Mouse (Mus musculus) frontal cortex, postnatal 36 days (tissue): Measurements from ENCODE around the gene Cox7a2.
A peak's percentile ranks its signal among the peaks of the same experiment; 100 is the strongest.

Source experiments
- DNase-seq, 2 experiments: peaks; one replicate each; pipeline ENCODE4 v3.0.0; 2022; ENCODE audit warnings: low spot score in 2 of 2

The Cox7a2 gene

DNA sequence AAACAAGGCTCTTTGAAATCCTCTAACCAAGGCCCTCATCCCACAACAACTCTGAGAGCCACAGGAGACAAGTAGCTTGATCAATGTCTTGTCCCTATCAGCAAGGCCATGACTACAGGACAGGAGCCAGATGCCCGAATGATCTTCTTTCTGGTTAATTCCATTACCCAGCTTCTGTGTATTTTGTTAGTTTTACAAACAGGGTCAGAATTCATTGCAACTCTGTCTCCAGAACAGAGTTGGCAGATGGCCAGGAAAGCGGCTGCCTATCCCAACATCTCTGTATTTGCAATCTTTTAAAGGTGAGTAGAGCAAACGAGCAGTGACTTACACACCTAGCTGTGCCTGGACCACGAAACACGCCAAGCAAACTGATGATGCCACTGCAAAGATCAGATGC lies 29.4 kb downstream of the Cox7a2 start:
- DNase-seq = no peak

DNA sequence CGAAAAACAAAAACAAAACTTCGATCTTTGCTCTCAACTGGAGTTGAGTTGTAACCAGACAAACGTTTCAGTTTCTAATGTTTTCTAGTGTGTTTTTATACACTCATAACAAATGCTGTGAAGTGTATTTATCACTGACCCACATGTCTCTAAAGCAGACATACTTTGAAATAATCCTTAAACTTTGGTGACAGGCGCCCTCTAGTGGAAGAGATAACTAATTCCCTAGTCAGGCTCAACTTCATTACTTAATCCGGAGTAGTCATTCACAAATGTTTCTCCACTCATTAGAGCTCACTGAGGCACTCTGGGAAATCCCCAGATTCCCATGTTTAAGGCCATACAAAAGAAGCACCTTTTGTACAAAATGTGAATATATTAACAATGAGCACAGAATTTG lies 36.6 kb downstream of the Cox7a2 start:
- DNase-seq = peak in 1 of 2 experiments; percentile 62

DNA sequence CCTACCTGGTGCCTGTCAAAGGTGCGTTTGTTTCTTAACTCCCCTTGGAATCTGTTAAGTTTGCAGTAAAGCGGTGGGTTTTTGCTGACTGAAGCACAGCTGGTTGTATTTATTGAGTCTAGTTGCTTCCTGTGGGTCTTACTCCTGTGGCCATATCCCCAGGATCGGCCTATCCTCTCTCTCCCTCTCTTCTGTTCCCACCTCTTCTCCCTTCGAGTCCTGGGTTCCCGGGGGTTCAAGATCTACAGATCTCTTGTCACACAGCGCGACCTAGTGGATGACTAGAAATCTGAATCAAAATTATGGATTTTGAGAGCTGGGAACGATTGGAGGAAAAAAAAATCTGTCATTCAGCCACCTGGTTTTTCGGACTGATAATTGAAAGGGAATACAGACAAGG lies 38.6 kb downstream of the Cox7a2 start:
- peak; percentile 53 to 64 for DNase-seq

DNA sequence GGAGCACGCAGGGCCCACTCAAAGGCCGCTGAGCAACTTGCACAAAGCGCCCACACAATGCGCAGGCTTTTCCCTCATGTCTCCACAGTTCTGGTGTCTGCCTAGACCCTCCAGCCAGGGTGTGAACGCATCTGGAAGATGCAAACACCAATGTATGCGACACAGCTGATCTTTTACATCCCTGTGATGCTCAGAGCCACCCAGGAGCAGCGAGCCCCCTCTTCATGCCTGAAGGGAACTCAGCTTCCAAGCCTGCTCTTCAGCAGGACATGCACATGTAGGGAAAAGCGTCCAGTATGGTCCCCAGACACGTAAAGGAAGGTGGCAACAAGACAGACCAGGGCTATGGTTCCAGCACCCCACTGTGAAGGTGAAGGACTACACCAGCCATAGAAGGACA lies 39.5 kb downstream of the Cox7a2 start:
- DNase-seq = peak in 1 of 2 experiments; percentile 10

DNA sequence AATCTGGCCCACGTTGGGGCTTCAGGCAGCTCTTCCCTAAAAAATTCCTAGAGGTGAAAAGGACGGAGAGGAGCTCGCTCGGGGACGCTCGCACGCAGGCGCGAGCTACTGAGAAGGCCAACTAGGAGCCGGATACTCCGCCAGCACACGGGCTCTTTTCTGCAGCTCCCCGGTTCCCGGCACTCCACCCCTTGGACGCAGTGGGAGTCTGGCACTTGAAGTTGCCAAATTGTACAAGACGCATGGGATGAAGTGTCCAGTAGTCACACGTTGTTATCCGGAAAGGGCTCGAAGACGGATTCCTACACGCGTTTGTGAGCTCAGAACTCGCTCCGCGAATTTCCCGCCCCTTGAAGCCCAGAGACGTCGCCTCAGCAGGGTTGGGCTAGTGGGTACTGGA lies 40.2 kb downstream of the Cox7a2 start:
- no peak for DNase-seq

DNA sequence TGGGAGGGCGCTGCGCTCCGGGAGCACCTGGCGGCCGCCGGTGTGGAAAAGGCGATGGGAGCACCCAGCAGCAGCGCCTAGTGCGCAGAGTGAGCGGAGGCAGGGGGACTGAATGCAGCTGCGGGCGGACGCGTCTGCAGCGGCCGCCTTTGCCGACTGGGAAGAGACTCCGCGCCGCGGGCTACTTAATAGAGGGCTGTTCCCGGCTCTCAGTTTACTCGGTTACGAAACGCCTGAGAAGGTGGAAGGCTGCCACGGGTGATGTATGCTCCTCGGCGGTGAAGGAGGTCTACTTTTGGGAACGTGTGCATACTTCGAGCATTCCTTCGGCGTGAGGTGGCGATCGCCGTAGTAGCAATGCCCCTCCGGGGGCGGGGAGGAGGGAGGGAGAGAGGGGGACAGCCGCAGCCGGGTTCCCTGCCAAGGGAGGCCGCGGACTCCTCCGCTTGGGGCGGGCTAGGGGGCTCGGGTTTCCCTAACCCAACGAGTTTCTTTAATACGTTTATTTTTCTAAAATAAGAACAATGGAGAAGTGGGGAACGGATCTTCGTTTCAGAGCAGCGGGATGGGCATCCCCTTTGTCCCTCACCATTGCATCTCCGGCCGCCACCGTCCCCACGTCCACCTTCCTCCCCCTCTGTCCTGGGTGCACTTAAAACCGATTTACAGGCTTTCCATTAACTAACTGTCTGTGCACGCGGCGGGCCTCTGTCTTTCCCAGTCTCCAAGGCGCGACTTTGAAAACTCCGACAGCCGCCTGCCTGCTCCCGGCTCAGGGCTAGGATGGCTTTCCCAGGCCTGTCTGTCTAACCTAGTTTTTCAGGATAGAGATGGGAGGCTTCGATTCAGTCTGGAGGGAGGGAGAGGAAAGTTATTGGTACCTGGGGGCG lies 41.0 kb downstream of the Cox7a2 start, which contains the start of gene Col12a1:
Col12a1 (minus strand) TSS at position 351 of the 890 bp plus-strand sequence.
- peak; percentile 31 to 37 for DNase-seq

DNA sequence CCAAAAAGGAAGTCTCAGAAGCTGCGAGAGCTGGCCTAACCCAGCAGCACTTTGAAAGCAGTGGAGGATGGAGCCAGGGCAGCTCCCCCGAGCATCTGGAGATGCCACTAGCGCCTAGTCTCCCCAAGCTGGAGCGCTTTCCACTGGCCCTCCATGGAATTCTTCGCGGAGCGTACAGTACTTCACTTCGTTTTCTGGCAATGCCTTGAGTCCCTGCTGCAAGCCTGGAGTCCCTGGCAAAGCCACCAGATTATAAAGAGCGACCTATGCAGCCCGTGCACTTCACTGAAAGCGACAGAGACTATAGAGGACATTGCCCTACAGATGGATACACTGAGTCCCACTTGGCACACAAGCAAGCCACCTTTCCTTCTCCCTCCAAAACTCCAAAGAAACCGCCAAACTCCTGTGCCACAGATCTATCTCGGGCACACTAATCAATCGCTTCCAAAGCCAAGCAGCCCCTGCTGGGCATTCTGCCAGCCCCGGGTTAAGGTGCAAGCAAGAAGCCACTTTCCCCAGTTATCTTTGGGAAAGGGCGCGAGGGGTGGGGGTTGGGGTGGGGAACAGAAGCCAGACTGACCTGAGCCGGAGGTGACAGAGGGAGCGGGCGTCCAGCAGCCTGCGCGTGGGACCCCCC lies 41.7 kb downstream of the Cox7a2 start:
- peak in 1 of 2 experiments; percentile 22 for DNase-seq

DNA sequence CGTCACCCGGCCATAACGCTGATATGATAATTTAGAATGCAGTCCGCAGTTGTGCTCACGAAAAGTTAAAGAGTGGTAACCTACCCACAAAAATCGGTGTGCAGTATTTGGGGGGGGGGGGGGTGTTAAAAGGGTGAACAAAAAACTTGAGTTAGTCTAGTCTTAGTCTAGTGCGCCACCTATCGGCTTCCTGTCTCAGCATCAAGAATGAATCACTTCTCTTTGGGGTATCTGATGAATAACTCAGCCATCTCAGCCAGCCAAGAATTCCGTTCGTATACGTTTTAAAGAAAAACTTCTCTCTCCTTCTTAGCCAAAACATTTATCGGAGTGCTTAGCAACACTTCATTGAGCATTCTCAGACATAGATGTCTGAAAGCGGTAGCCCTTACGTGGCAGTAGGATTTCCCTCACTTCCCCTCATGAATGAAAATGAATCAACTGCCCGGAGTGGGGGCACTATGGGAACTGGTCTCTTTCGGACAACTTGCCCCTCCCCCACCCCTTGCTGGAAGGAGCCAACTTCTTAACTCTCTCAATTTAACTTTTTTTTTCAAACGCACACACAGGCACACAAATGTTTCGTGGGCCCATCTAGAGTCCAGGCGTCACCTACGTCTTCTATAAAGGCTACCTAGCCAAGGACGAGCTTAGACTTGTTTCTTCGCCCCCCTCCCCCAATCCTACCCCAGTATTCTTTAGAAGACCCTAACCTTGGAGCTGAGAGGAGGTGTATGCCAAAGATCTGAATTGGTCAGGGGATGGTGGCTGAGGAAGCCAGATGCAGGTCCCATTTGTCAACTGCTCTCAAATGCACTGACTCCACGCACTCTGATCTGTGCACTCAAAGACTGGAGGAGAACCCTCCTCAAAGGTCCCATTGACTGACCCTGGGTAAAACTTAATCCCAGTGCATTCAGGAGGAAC lies 42.5 kb downstream of the Cox7a2 start:
- DNase-seq = peak; percentile 57 to 82

DNA sequence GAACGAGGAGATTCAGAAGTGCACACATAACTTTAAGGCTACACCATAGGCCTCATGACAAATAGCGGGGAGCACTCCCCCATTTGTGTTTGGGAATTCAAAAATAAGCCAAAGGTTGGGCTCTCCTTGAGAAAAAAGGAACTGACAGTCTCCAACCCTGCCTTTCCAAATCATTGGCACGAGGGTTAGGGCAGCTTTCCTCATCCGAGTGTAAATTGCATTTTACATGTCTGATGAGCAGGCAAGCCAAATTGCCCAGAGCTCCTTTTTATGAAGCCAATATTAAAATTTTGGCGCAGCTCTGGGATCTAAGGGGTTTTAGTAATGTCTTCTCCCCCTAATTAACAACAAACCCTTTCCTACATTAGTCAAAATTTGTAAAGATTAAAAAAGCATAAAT lies 43.2 kb downstream of the Cox7a2 start:
- DNase-seq = no peak

DNA sequence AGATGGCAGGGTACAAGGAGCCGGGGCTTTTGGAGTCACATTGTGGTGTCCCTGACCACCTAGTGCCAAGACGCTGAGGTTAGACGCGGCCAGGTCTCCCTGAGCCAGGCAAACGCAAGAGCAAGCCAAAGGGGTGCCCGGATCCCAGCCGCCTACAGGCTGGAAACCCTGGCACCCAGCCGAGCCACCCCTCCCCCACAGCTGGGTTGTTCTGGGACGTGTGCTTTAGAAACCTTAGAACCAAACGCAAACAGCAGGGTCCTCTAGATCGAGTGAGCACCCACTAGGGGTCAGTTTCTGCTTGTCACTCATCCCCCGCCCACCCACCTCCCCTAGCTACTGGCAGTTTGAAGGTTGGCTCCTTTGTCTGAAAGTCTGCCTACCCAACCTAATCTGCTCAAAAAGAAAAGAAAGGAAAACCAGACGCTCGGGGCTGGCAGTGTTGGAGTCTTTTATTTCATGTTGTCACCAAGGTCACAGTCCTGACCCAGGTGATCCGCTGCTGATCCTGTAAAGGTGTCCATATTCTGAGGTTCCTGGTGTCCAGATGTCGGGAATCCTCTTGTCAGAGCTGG lies 45.1 kb downstream of the Cox7a2 start:
- DNase-seq = no peak
